Comparison of ENCODE assay signal across 11 mouse cellular contexts in genomic region chr10:4278041-4278440, GRCm38 (mm10). TPM values are rescaled to one million over a fixed set of nuclear protein-coding genes. Genes with fewer than 3 reads are reported as not detected.
DNase-seq lines count a peak whose midpoint lies in the region; ATAC-seq and TF ChIP-seq lines count a peak whose summit lies in the region.
"Had no signal": no experiment of that assay in that cellular context is flagged by ENCODE, and none has a peak within 500 bp of the region (broad histone marks: within the 10 kb centered on the region; RNA-seq: fewer than 3 reads in every experiment).

No protein-coding gene starts in this region.

- no peak for TF ChIP-seq EP300 in heart, adult 2 months (IDR thresholded peaks at IDR 0.05; ENCODE audit: insufficient read depth, low read depth, low read length)

- no peak overlapping the region for H3K9ac ChIP-seq in heart, adult 2 months (ENCODE audit: low read depth, low read length)
- H3K9ac ChIP-seq in forebrain, embryonic 11.5 days (ENCODE audit: low read length), result no peak overlapping the region

- H3K27me3 ChIP-seq in heart, adult 2 months (ENCODE audit: control insufficient read depth, insufficient read depth, low read length), result no peaks in the 10 kb centered on the region
- H3K27me3 ChIP-seq in myocyte (ENCODE audit: control insufficient read depth, insufficient read depth, insufficient read length), result no peaks in the 10 kb centered on the region
- H3K27me3 ChIP-seq in forebrain, embryonic 11.5 days (ENCODE audit: control insufficient read depth, insufficient read depth, low read length), result no peaks in the 10 kb centered on the region

- no peak for TF ChIP-seq CTCF in heart, adult 2 months (IDR thresholded peaks at IDR 0.05)

- H3K9me3 ChIP-seq in forebrain, embryonic 11.5 days (ENCODE audit: control insufficient read depth, low read length), result no peaks in the 10 kb centered on the region
- H3K9me3 ChIP-seq: G1E had no signal

- H3K36me3 ChIP-seq in heart, adult 2 months (ENCODE audit: control insufficient read depth, insufficient read depth, low read length), result no peaks in the 10 kb centered on the region
- no peaks in the 10 kb centered on the region for H3K36me3 ChIP-seq in myocyte (ENCODE audit: control insufficient read depth, insufficient read depth)
- H3K36me3 ChIP-seq in forebrain, embryonic 11.5 days (ENCODE audit: control insufficient read depth, insufficient read depth, low read length), result no peaks in the 10 kb centered on the region
- H3K36me3 ChIP-seq: G1E had no signal

- peak overlapping the region; percentile 10 for H3K4me2 ChIP-seq in myocyte (ENCODE audit: low read depth)
- no peak overlapping the region for H3K4me2 ChIP-seq in forebrain, embryonic 11.5 days (ENCODE audit: low read depth, low read length, severe bottlenecking)

- no peak for ATAC-seq in megakaryocyte, adult 5-6 weeks (ENCODE audit: poor library complexity, severe bottlenecking)
- ATAC-seq in forebrain, embryonic 11.5 days (replicated peaks; ENCODE audit: low FRiP score), result no peak

- H3K27ac ChIP-seq in heart, adult 2 months, result no peak overlapping the region
- no peak overlapping the region for H3K27ac ChIP-seq in forebrain, embryonic 11.5 days (ENCODE audit: low read depth, low read length)

- no peak overlapping the region for H3ac ChIP-seq in myocyte (ENCODE audit: control insufficient read depth, insufficient read length)

- no peak for TF ChIP-seq POLR2A in heart, adult 2 months (IDR thresholded peaks at IDR 0.05; ENCODE audit: insufficient read depth, low read depth, low read length)
- TF ChIP-seq POLR2A in myocyte (IDR thresholded peaks at IDR 0.05; ENCODE audit: insufficient read length, low read depth), result no peak

- intact Hi-C loops in heart, adult 2 months (cut with DNase I), result no loop called here

- no peaks in the 10 kb centered on the region for H3K4me1 ChIP-seq in heart, adult 2 months (ENCODE audit: control insufficient read depth, insufficient read depth, low read length)
- H3K4me1 ChIP-seq in forebrain, embryonic 11.5 days (replicated peaks; ENCODE audit: control insufficient read depth, insufficient read depth, low read length), result no peaks in the 10 kb centered on the region

- H3K79me2 ChIP-seq in heart, adult 2 months (replicated peaks; ENCODE audit: control insufficient read depth, insufficient read depth, low read length), result no peaks in the 10 kb centered on the region
- H3K79me2 ChIP-seq in myocyte (ENCODE audit: control insufficient read depth, insufficient read depth), result no peaks in the 10 kb centered on the region

- 11% methylated on average over 6 of the region's 6 CpGs for WGBS in heart, adult 2 months
- WGBS in forebrain, embryonic 11.5 days, result 79% methylated on average over 6 of the region's 6 CpGs

- peak; percentile 18 for DNase-seq in adrenal gland, postnatal 10 days
- no peak for DNase-seq in adrenal gland, postnatal 25 days
- DNase-seq in lung, postnatal 10 days, result peak; percentile 14
- no peak for DNase-seq in lung, postnatal 36 days
- DNase-seq in heart, adult 2 months, result peak; percentile 45 to 53
- DNase-seq in forebrain, embryonic 11.5 days (ENCODE audit: low spot score), result no peak
- DNase-seq: layer of hippocampus, postnatal 36 days; liver had no signal

- no peak overlapping the region for H3K4me3 ChIP-seq in heart, adult 2 months
- H3K4me3 ChIP-seq in myocyte, result no peak overlapping the region
- no peak overlapping the region for H3K4me3 ChIP-seq in forebrain, embryonic 11.5 days (ENCODE audit: low read depth, low read length)

TF ChIP-seq in myocyte, 11 proteins besides CTCF, POLR2A, EP300 and RAD21:
- TF ChIP-seq E2F4 (IDR thresholded peaks at IDR 0.05; ENCODE audit: insufficient read depth) (no peak), USF1 (IDR thresholded peaks at IDR 0.05; ENCODE audit: low read depth) (no peak), MAX (IDR thresholded peaks at IDR 0.05; ENCODE audit: low read depth) (no peak), MYOG (IDR thresholded peaks at IDR 0.05; ENCODE audit: control insufficient read depth in 1 of 3, insufficient read depth in 1 of 3, insufficient read length in 2 of 3, low read depth in 2 of 3) (no peak), REST (IDR thresholded peaks at IDR 0.05; ENCODE audit: insufficient read depth, insufficient read length) (no peak)
TF ChIP-seq in myocyte: peak in this region for 0.

RNA-seq across cellular contexts. Expression of gene Akap12, which starts 11.9 kb away (rescaled TPM):
- 10 to 100 TPM; 39.3 to 44.8 TPM for total RNA-seq in adrenal gland, postnatal 10 days (2021)
- 18.0 and 18.6 TPM in 2 replicates for total RNA-seq in adrenal gland, postnatal 25 days (2021)
- total RNA-seq in heart, adult 2 months (2021), result 10 to 100 TPM; 17.4 to 28.0 TPM
- polyA plus RNA-seq in heart, adult 2 months (2012; rRNA removed), result 7.5 and 13.0 TPM in 2 replicates
- polyA plus RNA-seq in myocyte (2012; fragmentation: generic; extraction: Trizol), result 0.55 TPM
- total RNA-seq in megakaryocyte, adult 5-6 weeks (2015), result 0.02 and 0.18 TPM in 2 replicates
- total RNA-seq in megakaryocyte, adult 5-6 weeks (2017), result 0.07 and 0.41 TPM in 2 replicates
- polyA plus RNA-seq in forebrain, embryonic 11.5 days (2014; fragmentation: Nextera tagmentation; extraction: Ambion mirVana), result 39.1 and 43.0 TPM in 2 replicates
- polyA plus RNA-seq: G1E had no signal

Comparison
In these comparisons a context has a peak if more than half of its experiments do, and no peak if none do; other contexts are left out.
1. DNase-seq: peak in adrenal gland, postnatal 10 days (single experiment), lung, postnatal 10 days (single experiment) and heart, adult 2 months (2 of 2); none in adrenal gland, postnatal 25 days (single experiment), lung, postnatal 36 days (single experiment) and forebrain, embryonic 11.5 days (single experiment).
2. RNA of gene Akap12, which starts 11.9 kb away (total RNA-seq): 39.3 to 44.8 TPM in adrenal gland, postnatal 10 days, 17.4 to 28.0 TPM in heart, adult 2 months and 18.0 to 18.6 TPM in adrenal gland, postnatal 25 days; 0.02 to 0.41 TPM in megakaryocyte, adult 5-6 weeks; every median in the first group is over 10 times any median in the second.